Mouse (Mus musculus) embryonic facial prominence, embryonic 13.5 days (tissue): Measurements from ENCODE around the gene Ugt1a7c. TPM values are rescaled to one million over a fixed set of nuclear protein-coding genes. Genes with fewer than 3 reads are reported as not detected.
A peak's percentile ranks its signal among the peaks of the same experiment; 100 is the strongest.

Experiments used
- ATAC-seq: fragments of 200-750 bp; cut with Nextera tagmentation; 2 replicates; pipeline ENCODE4 v1.8.0; 2017; ENCODE audit warnings: low read depth; ENCODE audit not compliant: insufficient number of reproducible peaks, insufficient read depth, low FRiP score, low TSS enrichment
- H3K27ac ChIP-seq: fragments of 300-500 bp; sonication (generic); 2 replicates; pipeline ENCODE4 v1.5.1; 2015; ENCODE audit warnings: moderate library complexity, mild to moderate bottlenecking, inconsistent platforms
- H3K27me3 ChIP-seq: fragments of 300-500 bp; sonication (generic); 2 replicates; pipeline ENCODE4 v1.6.1; 2015; ENCODE audit warnings: mild to moderate bottlenecking, inconsistent platforms
- H3K36me3 ChIP-seq: fragments of 300-500 bp; sonication (generic); 2 replicates; pipeline ENCODE4 v1.6.1; 2015; ENCODE audit warnings: mild to moderate bottlenecking, inconsistent platforms
- H3K4me1 ChIP-seq: fragments of 300-500 bp; sonication (generic); 2 replicates; pipeline ENCODE4 v1.6.1; 2015; ENCODE audit warnings: inconsistent platforms
- H3K4me2 ChIP-seq: fragments of 300-500 bp; sonication (generic); 2 replicates; pipeline ENCODE4 v1.6.1; 2015; ENCODE audit warnings: moderate library complexity, mild to moderate bottlenecking, inconsistent platforms
- H3K4me3 ChIP-seq: fragments of 300-500 bp; sonication (generic); 2 replicates; pipeline ENCODE4 v1.5.1; 2015; ENCODE audit warnings: mild to moderate bottlenecking, inconsistent platforms
- H3K9ac ChIP-seq: fragments of 300-500 bp; sonication (generic); 2 replicates; pipeline ENCODE4 v1.6.1; 2015; ENCODE audit warnings: mild to moderate bottlenecking, inconsistent platforms
- H3K9me3 ChIP-seq: fragments of 300-500 bp; sonication (generic); 2 replicates; pipeline ENCODE4 v1.6.1; 2016; ENCODE audit warnings: inconsistent platforms
- WGBS: fragments of 180-500 bp; shearing (Covaris S2); methylation state at CpG from one replicate; pipeline ENCODE4 v1.1.7; 2015; ENCODE audit warnings: mixed read lengths; 5-methylcytosine and 5-hydroxymethylcytosine counted together
- polyA plus RNA-seq: library from polyadenylated mRNA; unstranded; fragments of >200 nt; fragmentation: Nextera tagmentation; extraction: Ambion mirVana; gene quantifications from 2 replicates; pipeline ENCODE4 v1.2.1, GENCODE M21; 2015

Ugt1a7c gene
- polyA plus RNA-seq, 1 experiment from 2014 or later = 1.6 TPM

GRCm38 (mm10) chr1:88235046-88235893 lies 140.4 kb downstream of the Ugt1a7c start:
- Histone ChIP-seq H3K4me1 (no peaks in the 10 kb centered on the region), H3K9ac (no peak overlapping the region), H3K4me2 (no peak overlapping the region), H3K4me3 (no peak overlapping the region), H3K27ac (no peak overlapping the region), H3K27me3 (no peaks in the 10 kb centered on the region), H3K9me3 (peaks cover 95% of the 10 kb centered on the region), H3K36me3 (no peaks in the 10 kb centered on the region)
- WGBS = 60% methylated on average over 11 of the region's 11 CpGs
- peak; percentile 4; the same call in 1 of the 2 replicates for ATAC-seq

- Histone ChIP-seq H3K4me2 (no peak overlapping the region), H3K9me3 (peaks cover 95% of the 10 kb centered on the region), H3K9ac (no peak overlapping the region), H3K27ac (no peak overlapping the region), H3K36me3 (no peaks in the 10 kb centered on the region), H3K4me1 (no peaks in the 10 kb centered on the region), H3K27me3 (no peaks in the 10 kb centered on the region), H3K4me3 (no peak overlapping the region)
- no peak for ATAC-seq
- WGBS = 57% methylated on average over 4 of the region's 4 CpGs
Measured at GRCm38 (mm10) chr1:88235894-88236415, 141.1 kb downstream of the Ugt1a7c start.

- no peak overlapping the region for H3K4me3 ChIP-seq
- 82% methylated on average over 5 of the region's 5 CpGs for WGBS
- H3K27me3 ChIP-seq = no peaks in the 10 kb centered on the region
- H3K27ac ChIP-seq = no peak overlapping the region
- H3K9me3 ChIP-seq = peaks cover 92% of the 10 kb centered on the region
- ATAC-seq = no peak
- H3K36me3 ChIP-seq = no peaks in the 10 kb centered on the region
- H3K4me1 ChIP-seq = no peaks in the 10 kb centered on the region
- H3K9ac ChIP-seq = no peak overlapping the region
- no peak overlapping the region for H3K4me2 ChIP-seq
Measured at GRCm38 (mm10) chr1:88237311-88237710, 142.4 kb downstream of the Ugt1a7c start.

- Histone ChIP-seq H3K4me3 (no peak overlapping the region), H3K9me3 (peaks cover 92% of the 10 kb centered on the region), H3K27me3 (no peaks in the 10 kb centered on the region), H3K27ac (no peak overlapping the region), H3K4me1 (no peaks in the 10 kb centered on the region), H3K9ac (no peak overlapping the region), H3K4me2 (no peak overlapping the region), H3K36me3 (no peaks in the 10 kb centered on the region)
- no peak for ATAC-seq
- WGBS = 76% methylated on average over 6 of the region's 6 CpGs
Measured at GRCm38 (mm10) chr1:88238771-88239170, 143.9 kb downstream of the Ugt1a7c start.

DNA sequence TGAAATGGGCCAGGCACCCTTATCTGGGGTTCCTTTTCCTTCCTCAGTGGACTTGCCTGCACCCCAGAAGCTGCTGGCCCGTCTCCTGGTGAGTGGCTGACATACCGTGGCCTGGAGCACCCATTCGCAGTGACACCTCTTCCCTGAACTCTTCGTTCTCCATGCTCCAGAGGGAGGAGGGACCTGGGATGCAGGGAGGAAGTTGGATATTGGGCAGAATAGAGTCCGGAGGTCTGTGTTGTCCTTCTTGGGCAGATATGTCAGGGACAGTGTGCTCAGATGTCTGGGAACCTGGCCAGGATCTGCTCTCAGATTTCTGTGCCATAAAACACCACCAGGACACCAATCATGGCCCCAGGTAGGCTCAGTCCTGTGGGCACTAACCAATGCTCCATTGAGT lies 145.2 kb downstream of the Ugt1a7c start:
- no peak for ATAC-seq
- Histone ChIP-seq H3K27ac (no peak overlapping the region), H3K27me3 (no peaks in the 10 kb centered on the region), H3K9ac (no peak overlapping the region), H3K36me3 (no peaks in the 10 kb centered on the region), H3K4me2 (no peak overlapping the region), H3K4me3 (no peak overlapping the region), H3K9me3 (peaks cover 91% of the 10 kb centered on the region), H3K4me1 (no peaks in the 10 kb centered on the region)
- WGBS = 73% methylated on average over 5 of the region's 5 CpGs

DNA sequence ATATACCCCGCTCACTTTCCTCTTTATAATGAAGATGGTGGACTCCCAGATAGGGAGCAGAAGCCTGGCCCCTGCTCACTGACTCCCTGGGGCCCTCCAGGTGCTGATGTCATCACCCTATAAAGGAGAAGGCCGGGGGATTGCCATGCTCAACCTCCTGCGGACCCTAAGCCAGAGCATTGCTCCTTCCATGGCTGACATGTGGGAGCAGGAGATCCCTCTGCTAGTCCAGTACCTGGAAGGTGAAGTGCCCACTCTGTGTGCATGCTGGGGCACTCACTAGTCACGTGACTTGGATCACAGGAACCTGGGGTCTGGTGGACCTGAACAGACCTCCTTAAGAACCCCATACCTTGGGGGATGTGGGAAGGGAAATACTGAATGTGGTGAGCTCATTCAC lies 145.7 kb downstream of the Ugt1a7c start:
- WGBS = 69% methylated on average over 4 of the region's 4 CpGs
- no peak overlapping the region for H3K27ac ChIP-seq
- no peaks in the 10 kb centered on the region for H3K36me3 ChIP-seq
- H3K4me2 ChIP-seq = no peak overlapping the region
- ATAC-seq = peak; percentile 13
- H3K4me1 ChIP-seq = no peaks in the 10 kb centered on the region
- H3K4me3 ChIP-seq = no peak overlapping the region
- H3K27me3 ChIP-seq = no peaks in the 10 kb centered on the region
- no peak overlapping the region for H3K9ac ChIP-seq
- H3K9me3 ChIP-seq = peaks cover 91% of the 10 kb centered on the region

DNA sequence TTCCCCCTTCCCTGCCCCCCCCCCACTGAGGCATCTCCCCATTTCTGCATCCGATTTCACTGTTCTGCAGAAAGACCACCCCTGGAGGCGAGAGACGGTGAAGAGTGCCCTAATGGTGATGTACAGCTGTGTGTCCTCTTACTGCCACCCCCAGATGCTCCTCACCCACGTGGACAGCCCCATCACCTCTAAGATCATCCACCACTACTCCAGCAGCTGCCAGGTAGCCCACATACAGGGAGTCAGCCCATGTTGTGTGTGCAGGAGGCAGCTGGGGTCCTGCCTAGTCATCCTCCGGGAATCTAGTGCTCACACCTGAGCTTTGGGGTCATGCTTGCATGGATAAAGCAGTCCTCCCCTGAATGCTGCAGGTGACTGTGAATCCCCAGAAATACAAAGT lies 149.0 kb downstream of the Ugt1a7c start:
- H3K36me3 ChIP-seq = no peaks in the 10 kb centered on the region
- WGBS = 61% methylated on average over 5 of the region's 5 CpGs
- H3K9me3 ChIP-seq = peaks cover 92% of the 10 kb centered on the region
- H3K27ac ChIP-seq = no peak overlapping the region
- no peak overlapping the region for H3K9ac ChIP-seq
- H3K4me3 ChIP-seq = no peak overlapping the region
- no peaks in the 10 kb centered on the region for H3K27me3 ChIP-seq
- H3K4me2 ChIP-seq = no peak overlapping the region
- no peak for ATAC-seq
- no peaks in the 10 kb centered on the region for H3K4me1 ChIP-seq

DNA sequence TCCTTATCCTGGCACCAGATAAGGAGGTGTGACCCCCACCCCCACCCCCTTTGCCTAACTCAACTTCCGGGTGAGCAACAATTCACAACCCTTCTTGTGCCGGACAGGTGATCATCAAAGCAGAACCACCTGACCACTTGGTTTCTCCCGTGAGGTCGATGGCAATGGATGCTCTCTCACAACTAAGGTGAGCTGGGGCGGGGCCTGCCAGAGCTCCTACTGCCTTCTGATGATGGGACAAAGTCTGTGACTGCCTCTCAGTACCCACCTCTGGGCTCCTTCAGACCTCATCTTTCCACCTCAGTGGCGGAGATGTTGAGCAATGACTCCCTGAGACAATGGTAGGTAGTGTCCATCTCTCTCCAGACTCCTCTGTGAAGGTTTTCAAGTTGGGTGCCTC lies 151.0 kb downstream of the Ugt1a7c start:
- no peaks in the 10 kb centered on the region for H3K36me3 ChIP-seq
- no peak overlapping the region for H3K4me3 ChIP-seq
- no peaks in the 10 kb centered on the region for H3K4me1 ChIP-seq
- H3K27me3 ChIP-seq = no peaks in the 10 kb centered on the region
- H3K9ac ChIP-seq = no peak overlapping the region
- ATAC-seq = no peak
- 77% methylated on average over 6 of the region's 6 CpGs for WGBS
- peaks cover 92% of the 10 kb centered on the region for H3K9me3 ChIP-seq
- no peak overlapping the region for H3K27ac ChIP-seq
- no peak overlapping the region for H3K4me2 ChIP-seq

DNA sequence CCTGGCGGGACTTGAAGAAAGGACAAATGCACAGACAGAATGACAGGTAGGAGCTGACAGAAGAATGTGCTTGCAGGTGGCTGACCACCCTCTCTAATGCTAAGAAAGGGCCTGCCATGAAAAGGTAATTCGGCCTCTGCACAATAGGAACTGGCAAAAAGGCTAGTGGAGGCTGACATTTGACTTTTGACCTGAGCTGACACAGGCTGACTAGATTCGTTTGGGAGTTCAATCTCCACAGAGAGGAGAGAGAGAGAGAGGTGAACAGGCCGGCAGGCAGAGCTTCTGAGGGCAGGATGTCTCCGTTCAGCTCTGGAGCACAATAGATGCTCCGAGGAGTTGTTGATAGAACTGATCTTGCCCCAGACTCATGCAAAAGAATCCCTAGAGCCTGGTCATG lies 151.5 kb downstream of the Ugt1a7c start:
- WGBS = 43% methylated on average over 6 of the region's 6 CpGs

GRCm38 (mm10) chr1:88247660-88248059 lies 152.8 kb downstream of the Ugt1a7c start:
- Histone ChIP-seq H3K4me3 (no peak overlapping the region), H3K27ac (no peak overlapping the region), H3K27me3 (no peaks in the 10 kb centered on the region), H3K9ac (no peak overlapping the region), H3K36me3 (no peaks in the 10 kb centered on the region), H3K9me3 (peaks cover 92% of the 10 kb centered on the region), H3K4me2 (no peak overlapping the region), H3K4me1 (no peaks in the 10 kb centered on the region)
- 49% methylated on average over 2 of the region's 2 CpGs for WGBS
- no peak for ATAC-seq

More for the DNA sequence above, 151.5 kb downstream of the Ugt1a7c start:
- Histone ChIP-seq H3K27ac (no peak overlapping the region), H3K4me2 (no peak overlapping the region), H3K9me3 (peaks cover 92% of the 10 kb centered on the region), H3K36me3 (no peaks in the 10 kb centered on the region), H3K4me1 (no peaks in the 10 kb centered on the region), H3K4me3 (no peak overlapping the region), H3K27me3 (no peaks in the 10 kb centered on the region), H3K9ac (no peak overlapping the region)
- no peak for ATAC-seq

- H3K4me1 ChIP-seq = no peaks in the 10 kb centered on the region
- 66% methylated on average over 4 of the region's 4 CpGs for WGBS
- H3K27ac ChIP-seq = no peak overlapping the region
- H3K4me3 ChIP-seq = no peak overlapping the region
- no peak overlapping the region for H3K9ac ChIP-seq
- no peaks in the 10 kb centered on the region for H3K27me3 ChIP-seq
- no peaks in the 10 kb centered on the region for H3K36me3 ChIP-seq
- H3K4me2 ChIP-seq = no peak overlapping the region
- no peak for ATAC-seq
- peaks cover 88% of the 10 kb centered on the region for H3K9me3 ChIP-seq
Measured at GRCm38 (mm10) chr1:88248658-88249057, 153.8 kb downstream of the Ugt1a7c start.

- H3K9me3 ChIP-seq = peaks cover 88% of the 10 kb centered on the region
- 76% methylated on average over 7 of the region's 7 CpGs for WGBS
- no peaks in the 10 kb centered on the region for H3K36me3 ChIP-seq
- H3K4me1 ChIP-seq = no peaks in the 10 kb centered on the region
- H3K4me3 ChIP-seq = no peak overlapping the region
- H3K27me3 ChIP-seq = no peaks in the 10 kb centered on the region
- no peak for ATAC-seq
- no peak overlapping the region for H3K27ac ChIP-seq
- no peak overlapping the region for H3K9ac ChIP-seq
- H3K4me2 ChIP-seq = no peak overlapping the region
Measured at GRCm38 (mm10) chr1:88249596-88249995, 154.7 kb downstream of the Ugt1a7c start.
